Mouse (Mus musculus): ENCODE measurements around the gene Trappc3. TPM values are rescaled to one million over a fixed set of nuclear protein-coding genes. Genes with fewer than 3 reads are reported as not detected.

Gene Trappc3
- polyA plus RNA-seq, 1 experiment from 2014 or later, result 119 TPM

GRCm38 (mm10) chr4:126269292-126269691 lies 7.2 kb downstream of the Trappc3 start:
- Histone ChIP-seq H3K4me3 (no peak overlapping the region), H3K9ac (no peak overlapping the region), H3K27ac (no peak overlapping the region), H3K27me3 (replicated peaks) (no peaks in the 10 kb centered on the region), H3K4me1 (no peaks in the 10 kb centered on the region), H3K36me3 (peaks cover 21% of the 10 kb centered on the region), H3K4me2 (replicated peaks) (no peak overlapping the region), H3K9me3 (no peaks in the 10 kb centered on the region)
- 85% methylated on average over 3 of the region's 3 CpGs for WGBS
- ATAC-seq (ENCODE audit: low FRiP score, low read depth), result no peak

- no peak overlapping the region for H3K27ac ChIP-seq
- H3K36me3 ChIP-seq, result peaks cover 33% of the 10 kb centered on the region
- no peaks in the 10 kb centered on the region for H3K27me3 ChIP-seq (replicated peaks)
- no peak overlapping the region for H3K4me3 ChIP-seq
- 79% methylated on average over 13 of the region's 13 CpGs for WGBS
- no peak overlapping the region for H3K4me2 ChIP-seq (replicated peaks)
- ATAC-seq (ENCODE audit: low FRiP score, low read depth), result no peak
- no peaks in the 10 kb centered on the region for H3K9me3 ChIP-seq
- no peak overlapping the region for H3K9ac ChIP-seq
- H3K4me1 ChIP-seq, result peaks cover 9% of the 10 kb centered on the region; the same call in 1 of the 2 replicates
These were observed 11.6 kb downstream of the Trappc3 start for GRCm38 (mm10) chr4:126273753-126274152.

DNA sequence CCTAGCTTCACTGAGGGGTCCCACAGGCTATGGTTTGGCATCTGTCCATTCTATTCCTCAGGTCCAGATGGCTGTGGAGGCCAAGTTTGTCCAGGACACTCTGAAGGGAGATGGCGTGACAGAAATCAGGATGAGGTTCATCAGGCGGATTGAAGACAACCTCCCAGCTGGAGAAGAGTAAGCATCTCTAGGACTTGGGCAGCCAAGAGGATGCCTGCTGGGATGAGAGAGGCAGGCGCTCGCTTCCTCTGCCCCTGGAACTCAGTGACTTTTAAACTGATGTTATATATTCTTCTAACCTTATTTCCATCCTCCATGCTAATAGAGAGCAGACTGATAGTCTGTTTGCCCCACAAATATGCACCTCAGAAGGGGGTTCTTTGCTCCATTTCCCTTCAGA lies 13.0 kb downstream of the Trappc3 start:
- H3K4me3 ChIP-seq, result no peak overlapping the region
- 92% methylated on average over 4 of the region's 4 CpGs for WGBS

DNA sequence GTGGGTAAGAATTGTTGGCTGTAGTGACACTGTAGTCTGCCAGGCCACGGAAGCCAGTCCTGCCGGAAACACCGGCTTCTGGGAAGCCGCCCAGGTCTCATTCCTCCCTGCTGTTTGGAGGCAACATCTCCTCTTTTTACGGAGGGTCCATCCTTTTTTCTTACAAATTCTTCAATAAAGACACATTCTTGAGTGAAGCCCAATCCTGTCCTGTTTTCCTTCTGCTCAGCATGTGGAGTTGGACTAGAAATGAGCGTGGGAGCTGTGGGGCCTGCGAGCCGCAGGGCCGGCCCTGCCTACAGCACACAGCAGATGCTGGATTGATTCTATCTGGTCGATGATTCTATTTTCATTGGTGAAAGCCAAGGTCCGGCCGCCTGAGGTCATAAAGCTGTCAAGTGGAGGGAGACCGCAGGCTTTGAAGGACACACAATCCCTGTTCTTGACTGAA lies 13.6 kb downstream of the Trappc3 start:
- no peak overlapping the region for H3K9ac ChIP-seq
- no peak overlapping the region for H3K27ac ChIP-seq
- no peak overlapping the region for H3K4me2 ChIP-seq (replicated peaks)
- ATAC-seq (ENCODE audit: low FRiP score, low read depth), result no peak
- peaks cover 33% of the 10 kb centered on the region for H3K36me3 ChIP-seq
- WGBS, result 86% methylated on average over 13 of the region's 13 CpGs
- H3K4me3 ChIP-seq, result no peak overlapping the region
- H3K4me1 ChIP-seq, result peaks cover 11% of the 10 kb centered on the region
- H3K9me3 ChIP-seq, result no peaks in the 10 kb centered on the region
- H3K27me3 ChIP-seq (replicated peaks), result no peaks in the 10 kb centered on the region

More for the DNA sequence above, 13.0 kb downstream of the Trappc3 start:
- Histone ChIP-seq H3K27me3 (replicated peaks) (no peaks in the 10 kb centered on the region), H3K27ac (no peak overlapping the region), H3K9me3 (no peaks in the 10 kb centered on the region), H3K4me2 (replicated peaks) (no peak overlapping the region), H3K4me1 (peaks cover 11% of the 10 kb centered on the region), H3K36me3 (peaks cover 33% of the 10 kb centered on the region), H3K9ac (no peak overlapping the region)
- ATAC-seq (ENCODE audit: low FRiP score, low read depth), result no peak

DNA sequence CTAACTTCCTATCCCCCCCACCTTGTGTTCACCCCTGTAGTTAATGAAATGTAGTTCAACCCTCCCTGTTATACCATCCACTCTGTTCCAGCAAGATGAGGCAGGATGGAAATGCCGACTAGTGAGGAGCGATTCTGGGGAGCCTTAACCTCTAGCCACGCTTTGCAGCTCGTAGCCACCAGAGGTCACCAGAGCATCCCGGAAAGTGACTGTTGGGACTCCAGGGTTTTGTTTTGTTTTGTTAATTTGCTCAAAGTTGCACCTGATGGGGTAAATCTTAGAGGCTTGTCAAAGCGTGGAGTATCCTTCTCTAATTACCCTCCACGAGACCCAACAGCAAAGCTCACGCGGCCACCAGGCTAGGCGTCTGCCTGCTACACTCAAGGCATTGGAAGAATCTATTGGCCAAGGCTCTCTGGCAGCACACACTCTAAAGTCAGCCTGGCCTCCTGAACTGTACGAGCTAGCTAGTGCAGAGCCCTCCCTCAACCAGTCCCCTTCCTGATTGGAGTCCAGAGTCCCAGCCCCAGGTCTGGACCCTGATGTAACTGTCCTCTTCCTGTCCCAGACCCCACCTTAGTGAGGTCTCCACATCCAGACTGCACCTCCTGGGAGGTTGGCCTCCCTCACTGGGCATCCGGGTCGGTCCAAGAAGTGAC lies 15.9 kb downstream of the Trappc3 start:
- Histone ChIP-seq H3K4me1 (peaks cover 11% of the 10 kb centered on the region), H3K4me3 (no peak overlapping the region), H3K36me3 (peaks cover 25% of the 10 kb centered on the region), H3K27ac (no peak overlapping the region), H3K4me2 (replicated peaks) (peak overlapping the region; percentile 41), H3K27me3 (replicated peaks) (no peaks in the 10 kb centered on the region), H3K9me3 (no peaks in the 10 kb centered on the region), H3K9ac (no peak overlapping the region)
- WGBS, result 5% methylated on average over 13 of the region's 13 CpGs
- ATAC-seq (ENCODE audit: low FRiP score, low read depth), result no peak

- peaks cover 20% of the 10 kb centered on the region for H3K36me3 ChIP-seq
- H3K9ac ChIP-seq, result no peak overlapping the region
- H3K27ac ChIP-seq, result no peak overlapping the region
- H3K4me1 ChIP-seq, result peaks cover 11% of the 10 kb centered on the region
- 27% methylated on average over 9 of the region's 9 CpGs for WGBS
- H3K27me3 ChIP-seq (replicated peaks), result no peaks in the 10 kb centered on the region
- H3K9me3 ChIP-seq, result no peaks in the 10 kb centered on the region
- no peak for ATAC-seq (ENCODE audit: low FRiP score, low read depth)
- H3K4me2 ChIP-seq (replicated peaks), result peak overlapping the region; percentile 41
- H3K4me3 ChIP-seq, result no peak overlapping the region
These were observed 16.4 kb downstream of the Trappc3 start for GRCm38 (mm10) chr4:126278565-126278915.

- 51% methylated on average over 9 of the region's 9 CpGs for WGBS
- no peak overlapping the region for H3K27ac ChIP-seq
- H3K9me3 ChIP-seq, result no peaks in the 10 kb centered on the region
- no peak overlapping the region for H3K4me3 ChIP-seq
- H3K27me3 ChIP-seq (replicated peaks), result peaks cover 2% of the 10 kb centered on the region; the same call in 1 of the 2 replicates
- H3K9ac ChIP-seq, result no peak overlapping the region
- H3K4me2 ChIP-seq (replicated peaks), result no peak overlapping the region; the same call in 1 of the 2 replicates
- H3K4me1 ChIP-seq, result peaks cover 11% of the 10 kb centered on the region
- peaks cover 16% of the 10 kb centered on the region for H3K36me3 ChIP-seq
- ATAC-seq (ENCODE audit: low FRiP score, low read depth), result no peak
These were observed 16.8 kb downstream of the Trappc3 start for GRCm38 (mm10) chr4:126278961-126279360.

- no peak for ATAC-seq (ENCODE audit: low FRiP score, low read depth)
- Histone ChIP-seq H3K4me3 (no peak overlapping the region), H3K27ac (no peak overlapping the region), H3K27me3 (replicated peaks) (peaks cover 22% of the 10 kb centered on the region), H3K9me3 (peaks cover 6% of the 10 kb centered on the region; the same call in 1 of the 2 replicates), H3K4me1 (peaks cover 17% of the 10 kb centered on the region), H3K36me3 (no peaks in the 10 kb centered on the region), H3K9ac (no peak overlapping the region), H3K4me2 (replicated peaks) (no peak overlapping the region)
- WGBS, result 72% methylated on average over 9 of the region's 9 CpGs
These were observed 19.6 kb downstream of the Trappc3 start for GRCm38 (mm10) chr4:126281706-126282105.

GRCm38 (mm10) chr4:126283582-126283981 lies 21.5 kb downstream of the Trappc3 start:
- Histone ChIP-seq H3K36me3 (no peaks in the 10 kb centered on the region), H3K4me2 (replicated peaks) (no peak overlapping the region), H3K27ac (no peak overlapping the region), H3K4me1 (peaks cover 12% of the 10 kb centered on the region), H3K9me3 (peaks cover 6% of the 10 kb centered on the region; the same call in 1 of the 2 replicates), H3K9ac (no peak overlapping the region), H3K4me3 (no peak overlapping the region), H3K27me3 (replicated peaks) (peaks cover 41% of the 10 kb centered on the region)
- 92% methylated on average over 8 of the region's 8 CpGs for WGBS
- no peak for ATAC-seq (ENCODE audit: low FRiP score, low read depth)

- peak within 1 kb of the TSS; percentile 60 for H3K4me2 ChIP-seq (replicated peaks)
- peak within 1 kb of the TSS; percentile 38 for H3K4me3 ChIP-seq
- H3K4me1 ChIP-seq, result peaks cover 8% of the 10 kb centered on the region; the same call in 1 of the 2 replicates
- H3K27me3 ChIP-seq (replicated peaks), result peaks cover 52% of the 10 kb centered on the region
- peak within 1 kb of the TSS; percentile 29; the same call in 1 of the 2 replicates for H3K9ac ChIP-seq
- ATAC-seq (ENCODE audit: low FRiP score, low read depth), result no peak
- WGBS, result 2% methylated on average over 42 of the region's 42 CpGs
- H3K36me3 ChIP-seq, result no peaks in the 10 kb centered on the region
- no peak within 1 kb of the TSS for H3K27ac ChIP-seq
- peaks cover 6% of the 10 kb centered on the region; the same call in 1 of the 2 replicates for H3K9me3 ChIP-seq
These were observed 24.4 kb downstream of the Trappc3 start, which contains the start of gene Col8a2 for GRCm38 (mm10) chr4:126286492-126286891. Gene Col8a2 (plus strand): TSS chr4:126286793.

GRCm38 (mm10) chr4:126287302-126287995 lies 25.3 kb downstream of the Trappc3 start:
- peak overlapping the region; percentile 16; the same call in 1 of the 2 replicates for H3K4me2 ChIP-seq (replicated peaks)
- WGBS, result 44% methylated on average over 11 of the region's 11 CpGs
- H3K27me3 ChIP-seq (replicated peaks), result peaks cover 52% of the 10 kb centered on the region
- peaks cover 6% of the 10 kb centered on the region; the same call in 1 of the 2 replicates for H3K9me3 ChIP-seq
- peaks cover 8% of the 10 kb centered on the region; the same call in 1 of the 2 replicates for H3K4me1 ChIP-seq
- H3K9ac ChIP-seq, result no peak overlapping the region
- no peak overlapping the region for H3K27ac ChIP-seq
- H3K36me3 ChIP-seq, result no peaks in the 10 kb centered on the region
- no peak overlapping the region for H3K4me3 ChIP-seq
- no peak for ATAC-seq (ENCODE audit: low FRiP score, low read depth)

GRCm38 (mm10) chr4:126288085-126288666 lies 26.1 kb downstream of the Trappc3 start:
- Histone ChIP-seq H3K4me3 (no peak overlapping the region), H3K27me3 (replicated peaks) (peaks cover 56% of the 10 kb centered on the region), H3K36me3 (no peaks in the 10 kb centered on the region), H3K4me2 (replicated peaks) (peak overlapping the region; percentile 16; the same call in 1 of the 2 replicates), H3K4me1 (peaks cover 8% of the 10 kb centered on the region; the same call in 1 of the 2 replicates), H3K9me3 (peaks cover 6% of the 10 kb centered on the region; the same call in 1 of the 2 replicates), H3K27ac (no peak overlapping the region), H3K9ac (no peak overlapping the region)
- ATAC-seq (ENCODE audit: low FRiP score, low read depth), result no peak
- 42% methylated on average over 17 of the region's 17 CpGs for WGBS

Data from neural tube, embryonic 12.5 days (tissue).